Mouse (Mus musculus) kidney, adult 2 months (tissue): ENCODE data around the gene Ube2k.

Experiments
- CTCF ChIP-seq: fragments of 200-500 bp; conservative IDR thresholded peaks from 2 replicates; pipeline ENCODE4 v1.5.1; 2011; ENCODE audit warnings: low read depth, mild to moderate bottlenecking, control low read depth, low read length, moderate library complexity, mixed read lengths; ENCODE audit not compliant: insufficient read depth, insufficient read length
- POLR2A ChIP-seq: fragments of 200-500 bp; IDR thresholded peaks from one replicate; pipeline ENCODE4 v1.6.1; 2011; ENCODE audit warnings: low read depth, low read length, control low read depth

GRCm38 (mm10) chr5:65574876-65575275 lies 37.8 kb downstream of the Ube2k start:
- TF ChIP-seq POLR2A (no peak), CTCF (no peak)
